Mouse (Mus musculus) frontal cortex, postnatal 25 days (tissue): Measurements from ENCODE around the gene Pet100.

Source experiments
- DNase-seq, 2 experiments: peaks; one replicate each; pipeline ENCODE4 v3.0.0; 2022; ENCODE audit warnings: low spot score in 2 of 2

The Pet100 gene

DNA sequence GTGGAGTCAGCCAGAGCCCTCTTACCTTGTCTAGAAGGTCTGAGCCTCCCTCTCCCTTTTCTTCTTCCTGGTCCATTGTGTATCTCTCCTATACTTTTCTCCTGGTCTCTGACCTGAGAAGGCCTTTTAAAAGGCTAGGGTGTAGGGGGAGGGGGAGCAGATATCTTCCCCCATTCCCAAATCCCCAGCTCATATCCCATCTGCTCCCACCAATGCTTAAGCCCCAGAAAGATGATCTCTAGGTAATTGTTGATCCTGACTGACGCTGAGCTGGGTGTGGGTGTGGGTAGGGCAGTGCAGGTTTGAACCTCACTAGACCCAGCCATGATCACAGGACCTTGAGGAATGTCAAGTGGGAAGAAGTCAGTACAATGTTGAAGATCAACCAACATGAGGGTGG is 4.1 kb downstream of the Pet100 start, which contains the start of gene Pcp2:
TSS of gene Pcp2 (minus strand) at position 101 of the 400 bp plus-strand sequence.
- no peak for DNase-seq

DNA sequence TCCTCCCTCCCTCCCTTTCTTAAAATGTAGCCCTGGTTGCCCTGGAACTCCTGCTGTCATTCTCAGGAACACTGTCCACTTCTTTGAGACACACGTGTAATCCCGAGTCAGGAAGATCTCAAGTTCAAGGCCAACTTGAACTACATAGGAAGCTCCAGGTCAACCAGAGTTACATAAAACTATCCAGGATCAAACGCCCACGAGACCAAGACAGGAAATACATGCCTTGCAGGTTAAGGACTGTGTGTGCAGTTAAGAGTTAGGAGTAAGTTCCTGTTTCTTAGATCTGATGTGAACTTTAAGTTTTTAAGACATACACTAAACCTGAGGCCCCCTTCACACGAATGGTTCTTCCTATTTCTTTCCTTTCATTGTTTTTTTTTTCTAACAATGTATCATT is 5.6 kb downstream of the Pet100 start:
- DNase-seq: no peak

DNA sequence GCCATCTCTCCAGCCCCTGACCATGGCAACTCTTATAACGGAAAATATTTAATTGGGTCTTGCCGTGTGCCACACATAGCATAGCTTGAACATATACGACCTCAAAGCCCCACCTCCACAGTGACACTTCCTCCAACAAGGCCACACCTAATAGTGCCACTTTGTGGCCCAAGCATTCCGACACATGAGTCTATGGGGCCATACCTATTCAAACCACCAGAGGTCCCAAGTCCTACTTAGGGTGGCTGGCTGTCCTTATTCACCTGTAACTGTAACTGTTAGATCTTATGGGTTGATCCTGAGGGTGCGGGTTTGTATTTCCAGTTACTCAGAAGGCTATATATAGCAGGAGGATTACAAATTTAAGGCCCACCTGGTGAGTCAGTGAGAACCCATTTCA is 6.7 kb downstream of the Pet100 start:
- DNase-seq: no peak

DNA sequence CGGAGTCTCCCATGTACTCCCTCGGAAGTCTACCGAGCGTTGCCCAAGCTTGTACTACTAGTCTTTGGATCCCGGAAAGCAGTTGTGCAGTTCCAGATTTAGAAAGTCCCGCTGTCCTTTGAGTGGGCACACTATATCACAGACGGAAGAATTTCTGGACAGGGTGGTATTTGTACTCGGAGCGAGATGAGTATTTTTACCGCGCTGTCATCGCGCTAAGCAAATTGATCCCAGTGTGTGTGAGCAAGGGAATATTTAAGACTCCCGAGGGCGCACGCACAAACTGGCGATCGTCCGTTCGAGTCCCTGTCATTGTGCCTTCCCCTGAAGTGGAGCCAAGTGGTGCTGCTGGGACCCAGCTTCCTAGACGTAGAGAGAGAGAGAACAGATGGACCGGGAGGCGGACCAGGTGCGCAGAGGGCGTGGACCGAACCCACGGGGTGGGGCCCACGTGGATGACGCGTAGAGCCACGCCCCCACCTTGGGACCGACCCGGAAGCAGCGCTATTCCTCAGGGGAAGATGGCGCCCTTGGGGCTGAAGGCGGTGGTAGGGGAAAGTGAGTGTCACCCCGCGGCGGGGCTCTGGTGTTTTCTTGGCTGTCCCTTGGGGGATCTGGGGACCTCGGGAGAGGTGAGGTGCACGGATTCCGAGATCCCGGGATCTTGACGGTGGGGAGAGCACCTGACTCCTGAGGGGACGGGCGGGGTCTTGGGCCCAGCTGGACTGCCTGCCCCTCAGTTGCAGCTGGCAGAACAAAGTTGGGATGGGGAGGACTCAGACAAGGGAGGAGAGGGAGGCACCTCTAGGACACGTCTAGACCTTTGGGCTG is 9.5 kb downstream of the Pet100 start, which contains the start of gene Stxbp2:
TSS of gene Stxbp2 (plus strand) at position 309 of the 831 bp plus-strand sequence.
- peak in 1 of 2 experiments; percentile 46 for DNase-seq

DNA sequence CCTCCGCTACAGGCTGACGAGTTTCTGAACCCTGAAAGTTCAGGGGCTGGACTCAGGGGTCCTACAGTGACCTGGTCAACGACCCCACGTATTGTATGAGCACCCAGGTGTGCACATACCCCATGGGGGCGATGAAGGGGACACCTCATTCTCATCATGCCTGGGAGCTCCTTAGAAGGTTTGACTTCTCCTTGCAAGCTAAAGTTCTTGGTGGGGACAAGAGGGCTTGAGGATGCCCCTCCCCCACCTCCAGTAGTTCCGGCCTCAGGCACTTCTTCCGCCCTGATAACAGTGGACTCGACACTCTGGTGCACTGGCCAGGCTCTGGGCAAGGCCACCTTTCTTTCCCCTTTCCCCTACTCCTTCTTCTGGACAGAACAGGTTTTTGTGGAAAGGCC is 10.1 kb downstream of the Pet100 start:
- DNase-seq: no peak

DNA sequence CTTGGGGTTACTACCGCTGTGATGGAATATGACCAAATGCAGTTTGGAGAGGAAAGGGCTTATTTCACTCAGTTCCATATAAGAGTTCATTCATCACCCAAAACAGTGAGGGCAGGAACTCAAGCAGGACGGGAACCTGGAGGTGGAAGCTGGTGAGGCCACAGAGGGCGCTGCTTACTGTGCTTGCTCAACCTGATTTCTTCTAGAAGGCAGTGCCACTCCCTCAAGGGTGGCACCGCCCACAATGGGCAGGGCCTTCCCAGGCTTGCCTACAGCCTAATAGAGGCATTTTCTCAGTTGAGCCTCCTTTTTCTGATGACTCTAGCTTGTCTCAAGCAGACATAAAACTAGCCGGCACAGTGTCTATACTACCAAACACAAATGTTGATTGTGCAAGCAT is 24.5 kb downstream of the Pet100 start:
- no peak for DNase-seq

DNA sequence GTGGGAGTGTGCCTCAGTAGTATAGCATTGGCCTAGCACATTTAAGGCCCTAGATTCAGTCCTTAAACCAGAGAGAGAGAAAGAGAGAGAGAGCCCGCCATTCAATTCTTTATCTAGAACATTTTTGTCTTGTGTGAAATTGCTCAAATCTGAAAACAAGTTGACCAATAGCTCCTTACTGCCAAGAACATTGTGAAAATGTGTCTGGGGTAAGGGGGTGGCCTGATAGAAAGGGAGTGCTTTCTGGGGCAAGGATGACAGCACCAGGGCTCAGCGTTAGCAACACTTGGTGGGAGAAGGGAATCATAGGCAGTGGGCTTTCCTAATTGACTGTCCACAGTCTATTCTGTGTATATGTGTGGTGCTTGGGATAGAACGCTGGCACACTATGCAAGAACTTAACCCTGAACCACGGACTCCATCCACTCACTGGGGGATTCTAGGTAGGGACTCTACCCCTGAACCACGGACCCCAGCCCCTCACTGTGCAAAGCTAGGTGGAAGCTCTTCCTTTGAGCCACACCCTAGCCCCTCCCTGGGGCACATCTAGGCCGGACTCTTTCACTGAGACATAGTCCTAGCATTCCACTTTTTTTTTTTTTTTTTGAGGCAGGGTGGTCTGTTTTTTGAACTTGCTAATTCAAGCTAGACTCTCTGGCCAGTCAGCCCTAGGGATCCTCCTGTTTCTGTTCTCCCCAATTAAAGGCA is 25.6 kb downstream of the Pet100 start:
- DNase-seq: no peak

DNA sequence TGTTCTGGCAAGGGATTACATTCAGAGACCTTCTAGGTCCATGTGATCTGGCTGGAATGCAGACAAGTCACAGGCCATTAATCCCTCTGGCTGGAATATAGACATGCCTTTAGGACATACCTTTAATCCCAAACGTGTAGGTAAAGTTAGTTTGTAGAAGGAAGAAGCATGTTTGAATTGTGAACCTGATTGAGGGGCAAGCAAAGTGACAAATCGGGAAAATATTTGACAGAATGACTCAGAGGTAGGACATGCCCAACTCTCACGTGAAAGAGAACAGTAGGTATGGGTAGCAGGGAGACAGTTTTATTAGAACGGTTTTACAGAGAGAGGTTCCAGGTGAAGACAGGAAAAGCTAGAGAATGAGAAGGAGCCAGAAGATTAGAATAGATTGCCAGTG is 26.2 kb downstream of the Pet100 start:
- DNase-seq: no peak

DNA sequence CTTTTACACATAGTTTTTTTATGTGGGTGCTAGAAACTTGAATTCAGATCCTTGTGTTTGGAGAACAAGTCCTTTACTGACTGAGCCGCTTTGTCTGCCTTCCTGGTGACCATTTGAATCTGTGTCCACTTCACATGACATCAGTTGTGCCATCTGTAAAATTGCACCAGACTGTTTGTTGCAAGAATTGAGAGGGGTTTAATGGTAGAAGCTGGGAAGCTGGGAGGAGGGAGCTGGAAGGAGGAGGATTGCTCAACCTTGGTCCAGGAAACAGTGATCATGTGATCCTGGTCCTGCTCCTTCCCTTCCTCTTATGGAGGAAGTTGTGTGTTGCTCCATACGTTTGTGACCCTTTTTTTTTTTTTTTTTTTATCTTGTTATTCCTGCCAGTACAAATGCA is 26.9 kb downstream of the Pet100 start:
- DNase-seq: no peak

DNA sequence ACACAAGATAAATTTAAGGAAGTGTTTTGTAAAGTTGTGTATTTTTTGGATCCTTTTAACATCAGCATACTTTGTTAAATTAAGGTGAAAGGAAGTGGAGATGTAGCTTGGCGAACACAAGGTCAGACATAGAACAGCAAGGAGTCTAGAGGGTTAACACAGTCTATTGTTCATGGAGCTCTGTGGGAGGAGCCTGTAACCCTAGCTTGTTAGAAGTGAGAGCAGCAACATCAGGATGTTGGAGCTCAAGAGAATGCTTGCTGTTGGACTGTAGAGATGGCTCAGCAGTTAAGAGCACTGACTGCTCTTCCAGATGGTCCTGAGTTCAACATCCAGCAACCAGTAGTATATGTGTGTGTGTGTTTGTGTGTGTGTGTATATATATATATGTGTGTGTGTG is 27.6 kb downstream of the Pet100 start:
- no peak for DNase-seq

DNA sequence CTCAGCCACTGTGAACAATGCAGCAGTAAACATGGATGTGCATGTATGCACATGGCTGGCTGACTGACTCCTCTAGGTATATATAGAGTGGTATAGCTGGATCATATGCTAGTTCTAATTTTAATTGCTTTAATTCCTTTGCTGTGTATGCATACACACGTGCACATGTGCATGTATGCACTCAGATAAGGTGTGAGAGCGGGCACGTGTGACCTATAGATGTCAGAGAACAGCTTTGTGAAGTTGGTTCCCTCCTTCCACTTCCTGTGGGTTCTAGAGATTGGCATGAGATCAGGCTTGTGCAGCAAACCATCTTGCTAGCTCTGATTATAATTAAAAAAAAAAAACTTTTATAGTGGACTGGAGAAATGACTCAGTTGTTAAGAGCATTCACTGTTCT is 31.5 kb downstream of the Pet100 start:
- DNase-seq: no peak

DNA sequence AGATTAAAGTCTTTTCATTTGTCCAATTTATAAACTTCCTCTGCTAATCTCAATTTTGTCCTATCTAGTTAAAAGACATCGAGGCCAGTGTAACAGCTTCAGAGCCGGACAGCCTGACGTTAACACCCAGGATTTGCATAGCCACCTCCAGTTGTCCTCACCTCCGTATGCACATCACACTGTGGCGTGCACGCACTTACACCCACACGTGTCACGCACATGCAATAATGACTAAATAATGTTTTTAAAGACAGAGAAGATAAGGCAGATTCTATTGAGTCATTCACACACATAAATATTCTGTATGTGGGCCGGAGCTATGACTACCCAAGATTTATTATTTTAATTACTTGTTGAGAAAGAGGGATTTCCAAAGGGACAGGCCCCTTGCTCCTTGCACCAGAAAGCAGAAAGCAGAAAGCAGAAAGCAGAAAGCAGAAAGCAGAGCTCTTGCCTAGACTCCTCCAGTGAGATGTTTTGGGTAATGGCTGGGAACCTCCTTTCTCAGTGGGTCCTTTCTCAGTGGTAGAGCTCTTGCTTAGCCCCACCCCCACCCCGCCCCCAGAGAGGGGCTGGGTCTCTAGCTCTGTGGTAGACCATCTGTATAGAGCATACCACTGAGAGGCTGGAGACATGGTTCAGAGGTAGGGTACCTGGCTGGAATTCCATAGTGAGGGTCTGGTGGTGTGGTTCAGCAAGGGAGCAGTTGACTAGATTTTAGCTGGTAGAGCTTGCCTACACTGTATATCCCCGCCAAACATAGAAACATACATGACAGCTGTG is 33.6 kb downstream of the Pet100 start:
- no peak for DNase-seq

DNA sequence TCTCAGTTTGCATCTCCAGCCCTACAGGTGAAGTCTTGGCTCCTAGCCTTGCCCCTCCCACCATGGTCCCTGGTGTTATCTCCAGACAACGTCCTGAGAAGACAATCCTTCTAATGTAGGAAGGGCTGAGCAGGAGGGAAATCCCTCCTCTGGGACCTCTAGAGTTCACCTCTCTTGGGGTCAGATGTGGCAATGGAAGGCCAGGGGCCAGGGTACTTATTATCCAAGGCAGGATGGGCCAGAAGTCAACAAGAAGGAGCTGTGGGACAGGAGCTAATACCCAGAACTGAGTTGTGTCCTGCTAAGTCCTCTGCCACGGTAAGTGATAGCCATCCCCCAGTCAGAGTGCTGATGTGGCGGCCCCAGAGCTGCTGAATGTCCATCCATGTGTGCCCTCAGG is 34.2 kb downstream of the Pet100 start, which contains the start of gene Retn:
TSS of gene Retn (plus strand) at position 245 of the 400 bp plus-strand sequence.
- DNase-seq: no peak

DNA sequence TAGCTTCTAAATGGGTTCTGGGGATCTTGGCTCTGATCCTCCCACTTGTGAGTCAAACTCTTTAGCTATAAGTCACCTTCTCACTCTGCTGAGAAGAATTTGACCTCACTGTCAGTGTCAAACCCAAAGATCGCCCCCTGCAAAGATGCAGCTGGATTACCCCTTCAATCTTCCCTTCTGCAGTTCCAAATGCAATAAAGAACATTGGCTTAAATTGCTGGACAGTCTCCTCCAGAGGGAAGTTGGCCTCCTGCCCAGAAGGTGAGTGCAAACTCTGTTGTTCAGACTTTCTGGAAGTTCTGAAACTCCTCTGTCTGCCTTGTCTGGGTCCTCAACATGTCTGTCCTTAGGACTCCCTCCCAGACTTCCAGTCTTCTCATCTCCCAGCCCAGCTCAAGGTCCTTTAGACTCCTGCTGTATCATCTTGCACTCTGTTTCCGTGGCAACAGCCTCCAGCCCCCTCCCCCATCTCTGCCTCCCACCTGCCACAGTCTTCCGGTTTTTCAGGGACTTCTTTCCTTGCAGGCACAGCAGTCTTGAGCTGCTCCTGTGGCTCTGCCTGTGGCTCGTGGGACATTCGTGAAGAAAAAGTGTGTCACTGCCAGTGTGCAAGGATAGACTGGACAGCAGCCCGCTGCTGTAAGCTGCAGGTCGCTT is 35.5 kb downstream of the Pet100 start:
- DNase-seq: peak in 1 of 2 experiments; percentile 40

DNA sequence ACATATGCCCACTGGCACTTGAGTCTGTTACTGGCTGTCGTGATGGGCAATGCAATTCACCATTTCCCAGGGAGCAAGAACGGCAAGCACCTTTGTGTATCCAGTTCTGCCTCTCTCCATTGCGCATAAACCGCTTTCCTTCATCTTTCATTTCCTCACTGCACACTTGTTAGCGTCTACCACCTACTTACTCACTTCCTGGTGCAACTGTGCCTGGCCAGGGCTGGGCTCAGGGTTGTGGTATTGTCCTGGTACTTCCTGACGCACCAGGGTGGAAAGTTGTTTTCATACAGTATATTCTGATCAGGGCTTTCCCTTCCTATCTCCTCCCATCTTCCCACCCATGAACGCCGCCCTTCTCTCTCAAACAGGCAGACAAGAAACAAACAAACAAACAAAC is 39.5 kb downstream of the Pet100 start:
- no peak for DNase-seq

DNA sequence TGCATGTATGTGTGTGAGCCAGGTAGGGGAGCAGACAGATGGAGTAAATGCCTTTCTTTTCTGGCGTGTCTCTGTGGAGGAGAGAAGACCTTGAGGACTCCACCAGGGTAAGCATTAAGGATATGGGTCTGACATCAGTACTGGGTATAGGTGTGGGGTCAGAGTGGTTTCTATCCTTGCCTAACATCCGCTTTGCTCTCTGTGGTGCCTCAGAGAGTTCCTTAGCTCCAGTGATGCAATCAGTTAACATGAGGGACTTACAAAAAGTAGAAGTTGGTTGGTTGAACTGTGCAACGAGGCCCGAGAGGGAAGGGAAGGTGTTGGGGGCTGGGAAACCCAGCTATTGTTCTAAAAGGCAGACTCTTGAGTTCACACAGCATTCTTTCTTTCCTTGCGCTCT is 43.1 kb downstream of the Pet100 start:
- no peak for DNase-seq

DNA sequence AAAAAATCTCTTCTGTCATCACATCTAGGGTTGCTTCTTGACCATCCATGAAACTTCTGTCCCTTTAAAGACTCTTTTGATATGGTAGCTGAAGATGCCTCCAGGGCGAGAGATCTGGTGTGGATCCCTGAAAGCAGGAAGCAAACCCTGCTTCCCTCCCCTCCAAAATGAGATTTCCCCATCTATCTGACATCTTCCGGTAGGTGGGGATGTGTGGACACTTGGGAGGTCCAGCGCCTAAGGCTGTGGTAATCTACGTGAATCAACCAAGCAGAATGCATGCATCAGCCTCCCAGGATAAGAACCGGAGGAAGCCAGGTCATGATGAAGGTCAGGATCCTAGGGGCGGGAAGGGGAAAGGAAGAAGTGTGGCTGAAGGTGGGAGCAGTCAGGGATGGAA is 44.2 kb downstream of the Pet100 start, which contains the start of gene Mcemp1:
TSS of gene Mcemp1 (plus strand) at position 248 of the 400 bp plus-strand sequence.
- no peak for DNase-seq

DNA sequence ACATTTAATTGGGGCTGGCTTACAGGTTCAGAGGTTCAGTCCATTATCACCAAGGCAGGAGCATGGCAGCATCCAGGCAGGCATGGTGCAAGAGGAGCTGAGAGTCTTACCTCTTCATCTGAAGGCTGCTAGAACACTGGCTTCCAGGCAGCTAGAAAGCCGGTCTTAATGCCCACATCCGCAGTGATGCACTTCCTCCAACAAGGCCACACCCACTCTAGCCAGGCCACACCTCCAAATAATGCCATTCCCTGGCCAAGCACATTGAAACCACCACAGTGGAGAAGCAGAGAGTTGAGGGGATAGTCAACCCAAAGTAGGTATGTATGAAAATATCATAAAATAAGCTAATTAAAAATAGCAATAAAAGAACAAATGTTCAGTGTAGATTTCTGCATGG is 49.0 kb downstream of the Pet100 start:
- no peak for DNase-seq

DNA sequence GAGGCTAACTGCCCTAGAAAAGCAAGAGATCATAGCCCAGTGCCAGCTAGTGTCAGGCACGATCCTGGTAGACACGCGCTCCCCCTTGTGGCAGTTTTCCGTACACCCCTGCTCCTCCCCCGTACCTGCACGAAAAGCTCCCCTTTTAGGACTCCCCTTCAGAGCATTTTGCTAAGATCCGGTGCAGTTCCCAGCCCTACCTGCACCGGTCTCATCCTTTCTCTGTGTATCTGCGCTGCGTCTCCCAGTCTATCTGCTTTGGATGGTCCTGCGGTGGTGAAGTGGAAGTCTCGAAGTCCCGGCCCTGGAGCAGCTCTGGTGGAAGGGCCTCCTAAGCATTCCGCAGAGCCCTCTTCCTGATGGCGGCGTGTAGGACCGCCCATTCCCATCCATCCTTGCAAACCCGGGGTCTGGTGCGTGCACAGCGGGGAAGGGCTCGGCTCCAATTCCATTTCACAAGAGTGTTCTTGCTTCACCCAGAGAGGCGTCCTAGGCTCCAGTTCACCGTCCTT is 50.7 kb downstream of the Pet100 start, which contains the start of gene Fcor:
TSS of gene Fcor (minus strand) at position 383 of the 512 bp plus-strand sequence.
- peak; percentile 85 to 90 for DNase-seq

DNA sequence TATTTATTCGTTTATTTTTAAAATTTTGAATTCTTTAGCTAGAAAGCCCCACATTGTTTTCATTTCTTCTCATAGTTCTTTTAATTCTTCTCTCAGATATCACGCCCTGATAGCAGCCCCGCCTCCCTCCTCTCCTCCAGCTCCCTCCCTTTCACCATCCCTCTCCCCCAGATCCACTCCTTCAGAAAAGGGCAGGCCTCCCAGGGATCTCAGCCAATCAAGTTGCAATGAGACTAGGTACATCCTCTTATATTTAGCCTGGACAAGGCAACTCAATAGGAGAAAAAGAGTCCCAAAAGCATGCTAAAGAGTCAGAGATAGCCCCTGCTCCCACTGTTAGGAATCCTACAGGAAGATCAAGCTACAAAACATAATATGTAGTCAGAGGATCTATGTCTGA is 53.3 kb downstream of the Pet100 start:
- DNase-seq: no peak
